Mouse (Mus musculus) limb, embryonic 13.5 days (tissue): ENCODE measurements at regions not wholly inside any gene's neighbourhood (a gene's known extent, or its start where the extent isn't known, plus 50 kb on each side); places are given as distances from the start of the nearest gene placed in this dataset.

Source experiments
- ATAC-seq: fragments of 200-750 bp; cut with Nextera tagmentation; 2 replicates; pipeline ENCODE4 v1.8.0; 2017; ENCODE audit warnings: low read depth, moderate number of reproducible peaks, moderate TSS enrichment; ENCODE audit not compliant: low FRiP score
- H3K27ac ChIP-seq: fragments of 300-500 bp; sonication (generic); 2 replicates; pipeline ENCODE4 v1.5.1; 2015; ENCODE audit warnings: inconsistent platforms, mild to moderate bottlenecking, moderate library complexity
- H3K27me3 ChIP-seq: fragments of 300-500 bp; sonication (generic); 2 replicates; pipeline ENCODE4 v1.6.1; 2015; ENCODE audit warnings: mild to moderate bottlenecking, inconsistent platforms
- H3K36me3 ChIP-seq: fragments of 300-500 bp; sonication (generic); 2 replicates; pipeline ENCODE4 v1.6.1; 2015; ENCODE audit warnings: inconsistent platforms, mild to moderate bottlenecking, moderate library complexity
- H3K4me1 ChIP-seq: fragments of 300-500 bp; sonication (generic); 2 replicates; pipeline ENCODE4 v1.6.1; 2015; ENCODE audit warnings: inconsistent platforms
- H3K4me2 ChIP-seq: fragments of 300-500 bp; sonication (generic); replicated peaks from 2 replicates; pipeline ENCODE4 v1.6.1; 2015; ENCODE audit warnings: inconsistent platforms, mild to moderate bottlenecking, moderate library complexity
- H3K4me3 ChIP-seq: fragments of 300-500 bp; sonication (generic); 2 replicates; pipeline ENCODE4 v1.5.1; 2015; ENCODE audit warnings: moderate library complexity, mild to moderate bottlenecking, inconsistent platforms
- H3K9ac ChIP-seq: fragments of 300-500 bp; sonication (generic); 2 replicates; pipeline ENCODE4 v1.6.1; 2015; ENCODE audit warnings: mild to moderate bottlenecking, inconsistent platforms
- H3K9me3 ChIP-seq: fragments of 300-500 bp; sonication (generic); 2 replicates; pipeline ENCODE4 v1.6.1; 2016; ENCODE audit warnings: inconsistent platforms
- WGBS: fragments of 180-500 bp; shearing (Covaris S2); methylation state at CpG from one replicate; pipeline ENCODE4 v1.1.7; 2015; 5-methylcytosine and 5-hydroxymethylcytosine counted together

- H3K4me3 ChIP-seq: no peak overlapping the region
- no peak overlapping the region for H3K27ac ChIP-seq
- no peak for ATAC-seq
- no peaks in the 10 kb centered on the region for H3K9me3 ChIP-seq
- no peaks in the 10 kb centered on the region for H3K4me1 ChIP-seq
- H3K27me3 ChIP-seq: no peaks in the 10 kb centered on the region
- no peak overlapping the region for H3K4me2 ChIP-seq
- no peak overlapping the region for H3K9ac ChIP-seq
- 78% methylated on average over 3 of the region's 3 CpGs for WGBS
- no peaks in the 10 kb centered on the region for H3K36me3 ChIP-seq
These were observed 982.3 kb downstream of the Fam181b start for GRCm38 (mm10) chr7:94061814-94062545.
